Mouse (Mus musculus) olfactory bulb, adult 2 months (tissue): ENCODE measurements around the gene Tmem97.

Experiments used
- CTCF ChIP-seq: fragments of 200-500 bp; IDR thresholded peaks from 2 replicates; pipeline ENCODE4 v1.5.1; 2012; ENCODE audit warnings: low read depth, mild to moderate bottlenecking, low read length, moderate library complexity; ENCODE audit not compliant: insufficient read depth
- POLR2A ChIP-seq: fragments of 200-500 bp; IDR thresholded peaks from 2 replicates; pipeline ENCODE4 v1.6.1; 2012; ENCODE audit warnings: mild to moderate bottlenecking, low read depth, low read length, moderate library complexity; ENCODE audit not compliant: insufficient read depth

- TF ChIP-seq CTCF (no peak), POLR2A (no peak)
Observed at GRCm38 (mm10) chr11:78515549-78516325, 34.8 kb downstream of the Tmem97 start.
